Mouse (Mus musculus): ENCODE results near the gene Zcchc4. TPM values are rescaled to one million over a fixed set of nuclear protein-coding genes. Genes with fewer than 3 reads are reported as not detected.

Gene Zcchc4
- 25.5 TPM for polyA plus RNA-seq (2014; fragmentation: Illumina TruSeq; extraction: RNeasy Lipid Tissue Mini Kit (QIAGEN cat#74804); ENCODE audit: low replicate concordance)

GRCm38 (mm10) chr5:52775237-52775636, at the start of gene Zcchc4:
Gene Zcchc4 (plus strand): TSS chr5:52775409.

GRCm38 (mm10) chr5:52741391-52742111, 33.7 kb upstream of the Zcchc4 start, which contains the start of gene Pi4k2b:
Gene Pi4k2b (plus strand): TSS chr5:52741574.

GRCm38 (mm10) chr5:52833761-52834274, 58.6 kb downstream of the Zcchc4 start, which contains the start of gene Anapc4:
Gene Anapc4 (plus strand): TSS chr5:52834012.

Other genes with a start within 250 kb of the Zcchc4 start
- 1.6 TPM for gene Lgi2, start 208.9 kb upstream of the Zcchc4 start, polyA plus RNA-seq (2014; fragmentation: Illumina TruSeq; extraction: RNeasy Lipid Tissue Mini Kit (QIAGEN cat#74804); ENCODE audit: low replicate concordance)
- 71.0 TPM for gene Sepsecs, start 105.7 kb upstream of the Zcchc4 start, polyA plus RNA-seq (2014; fragmentation: Illumina TruSeq; extraction: RNeasy Lipid Tissue Mini Kit (QIAGEN cat#74804); ENCODE audit: low replicate concordance)
- gene Pi4k2b, start 33.8 kb upstream of the Zcchc4 start, polyA plus RNA-seq (2014; fragmentation: Illumina TruSeq; extraction: RNeasy Lipid Tissue Mini Kit (QIAGEN cat#74804); ENCODE audit: low replicate concordance): 378 TPM
- gene Anapc4, start 58.6 kb downstream of the Zcchc4 start, polyA plus RNA-seq (2014; fragmentation: Illumina TruSeq; extraction: RNeasy Lipid Tissue Mini Kit (QIAGEN cat#74804); ENCODE audit: low replicate concordance): 70.1 TPM